Mouse (Mus musculus) T-cell, adult 2 months (primary cell): ENCODE measurements around the gene Wasf3.
"Not testable (repeated sequence)": the region's sequence is repeated elsewhere in the genome, so short reads cannot be mapped to it uniquely, and the experiment has no call there.

Experiments
- DNase-seq: peaks from one replicate; pipeline ENCODE4 v3.0.0; 2022; ENCODE audit warnings: low spot score

Gene Wasf3

GRCm38 (mm10) chr5:146401012-146401411, 16.2 kb downstream of the Wasf3 start:
- DNase-seq: not testable (repeated sequence)

GRCm38 (mm10) chr5:146402311-146402710, 17.5 kb downstream of the Wasf3 start:
- DNase-seq: no peak

- no peak for DNase-seq
Observed at GRCm38 (mm10) chr5:146403923-146404322, 19.1 kb downstream of the Wasf3 start.

- no peak for DNase-seq
Observed at GRCm38 (mm10) chr5:146406133-146406532, 21.3 kb downstream of the Wasf3 start.

GRCm38 (mm10) chr5:146407791-146408190, 23.0 kb downstream of the Wasf3 start:
- DNase-seq: no peak

- DNase-seq: no peak
Observed at GRCm38 (mm10) chr5:146408604-146409003, 23.8 kb downstream of the Wasf3 start.

- DNase-seq: no peak
Observed at GRCm38 (mm10) chr5:146410821-146411220, 26.0 kb downstream of the Wasf3 start.

- no peak for DNase-seq
Observed at GRCm38 (mm10) chr5:146412743-146413430, 28.1 kb downstream of the Wasf3 start.

GRCm38 (mm10) chr5:146414611-146415010, 29.8 kb downstream of the Wasf3 start:
- no peak for DNase-seq

- no peak for DNase-seq
Observed at GRCm38 (mm10) chr5:146415218-146415617, 30.4 kb downstream of the Wasf3 start.

GRCm38 (mm10) chr5:146416331-146417110, 31.7 kb downstream of the Wasf3 start:
- DNase-seq: no peak

- DNase-seq: no peak
Observed at GRCm38 (mm10) chr5:146418092-146418491, 33.3 kb downstream of the Wasf3 start.

- DNase-seq: no peak
Observed at GRCm38 (mm10) chr5:146420081-146420480, 35.3 kb downstream of the Wasf3 start.

- no peak for DNase-seq
Observed at GRCm38 (mm10) chr5:146424711-146425326, 40.0 kb downstream of the Wasf3 start.

- no peak for DNase-seq
Observed at GRCm38 (mm10) chr5:146425656-146426055, 40.9 kb downstream of the Wasf3 start.

- DNase-seq: no peak
Observed at GRCm38 (mm10) chr5:146428109-146428508, 43.3 kb downstream of the Wasf3 start.

- DNase-seq: no peak
Observed at GRCm38 (mm10) chr5:146431821-146432220, 47.0 kb downstream of the Wasf3 start.

- no peak for DNase-seq
Observed at GRCm38 (mm10) chr5:146432476-146432875, 47.7 kb downstream of the Wasf3 start.

- DNase-seq: no peak
Observed at GRCm38 (mm10) chr5:146435316-146435715, 50.5 kb downstream of the Wasf3 start.

- no peak for DNase-seq
Observed at GRCm38 (mm10) chr5:146436796-146437195, 52.0 kb downstream of the Wasf3 start.

- DNase-seq: no peak
Observed at GRCm38 (mm10) chr5:146439152-146439781, 54.5 kb downstream of the Wasf3 start.

GRCm38 (mm10) chr5:146440273-146440672, 55.5 kb downstream of the Wasf3 start:
- DNase-seq: no peak

- no peak for DNase-seq
Observed at GRCm38 (mm10) chr5:146442767-146443166, 58.0 kb downstream of the Wasf3 start.
